Mouse (Mus musculus): ENCODE measurements around the gene Cdk14.
A peak's percentile ranks its signal among the peaks of the same experiment; 100 is the strongest.

The Cdk14 gene

GRCm38 (mm10) chr5:4894988-4895387, 525.1 kb downstream of the Cdk14 start:
- no peak for DNase-seq (ENCODE audit: low spot score)

- DNase-seq (ENCODE audit: low spot score): no peak
Measured at GRCm38 (mm10) chr5:4893852-4894207, 526.3 kb downstream of the Cdk14 start.

GRCm38 (mm10) chr5:4893206-4893851, 526.8 kb downstream of the Cdk14 start:
- no peak for DNase-seq (ENCODE audit: low spot score)

- DNase-seq (ENCODE audit: low spot score): no peak
Measured at GRCm38 (mm10) chr5:4892734-4893133, 527.4 kb downstream of the Cdk14 start.

DNA sequence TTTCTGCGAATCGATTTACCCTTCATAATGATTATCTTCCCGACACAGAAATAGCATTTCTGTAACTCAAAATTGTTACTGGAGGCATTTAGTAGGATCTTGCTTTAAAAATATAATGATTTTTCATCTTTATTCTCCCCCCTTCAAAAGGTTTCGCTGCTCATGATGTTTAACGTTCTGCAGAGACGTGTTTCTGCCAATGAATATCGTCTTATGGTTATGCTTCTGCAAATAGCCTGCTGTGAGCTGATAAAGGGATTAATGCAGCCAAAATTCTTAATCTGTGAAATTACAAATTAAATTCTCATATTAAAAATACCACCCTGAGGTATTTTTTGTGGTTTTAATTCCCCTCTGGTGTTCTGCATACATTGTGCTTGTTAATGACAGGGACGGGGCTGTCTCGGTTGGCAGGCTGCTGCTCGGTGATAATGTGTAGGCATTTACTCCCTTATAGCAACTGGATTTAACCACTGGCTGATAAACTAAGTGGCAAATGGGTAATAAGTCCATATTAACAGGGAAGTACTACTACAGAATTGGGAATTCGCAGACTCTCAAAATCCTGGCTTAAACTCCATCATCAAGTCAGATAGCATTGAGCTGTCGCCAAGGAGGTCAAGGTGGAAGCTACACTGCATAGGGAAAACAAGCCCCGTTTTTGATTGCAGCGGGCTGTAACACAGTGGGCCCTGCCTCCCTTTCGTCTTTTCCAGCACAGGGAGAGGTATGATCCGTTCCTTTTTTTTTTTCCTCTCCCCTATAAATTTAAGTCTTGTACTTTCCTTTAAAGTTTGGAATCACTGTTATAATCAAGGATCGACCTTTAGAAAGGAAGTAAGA, 528.0 kb downstream of the Cdk14 start:
- no peak for DNase-seq (ENCODE audit: low spot score)

DNA sequence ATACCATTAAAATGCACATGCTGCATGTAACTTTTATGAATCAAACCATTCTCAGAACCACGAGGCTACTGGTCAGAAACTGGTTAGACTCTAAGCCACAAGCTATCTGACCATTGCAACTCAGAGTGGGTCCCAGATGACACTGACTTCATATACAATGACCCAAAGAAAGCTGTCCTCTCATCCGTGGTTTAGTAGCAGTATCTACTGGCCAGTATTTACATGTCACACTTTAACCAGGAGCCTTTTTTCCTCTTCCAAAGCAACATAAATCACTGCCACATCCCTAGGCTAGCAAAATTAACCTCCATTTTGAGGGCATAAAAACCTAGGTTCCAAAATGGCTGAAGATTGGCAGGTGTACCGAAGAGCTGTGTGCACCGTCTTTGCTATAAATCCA, 533.0 kb downstream of the Cdk14 start:
- DNase-seq (ENCODE audit: low spot score): no peak

- DNase-seq (ENCODE audit: low spot score): no peak
Measured at GRCm38 (mm10) chr5:4882841-4883240, 537.3 kb downstream of the Cdk14 start.

GRCm38 (mm10) chr5:4880331-4880730, 539.8 kb downstream of the Cdk14 start:
- peak; percentile 79 for DNase-seq (ENCODE audit: low spot score)

GRCm38 (mm10) chr5:4878934-4879333, 541.2 kb downstream of the Cdk14 start:
- DNase-seq (ENCODE audit: low spot score): no peak

DNA sequence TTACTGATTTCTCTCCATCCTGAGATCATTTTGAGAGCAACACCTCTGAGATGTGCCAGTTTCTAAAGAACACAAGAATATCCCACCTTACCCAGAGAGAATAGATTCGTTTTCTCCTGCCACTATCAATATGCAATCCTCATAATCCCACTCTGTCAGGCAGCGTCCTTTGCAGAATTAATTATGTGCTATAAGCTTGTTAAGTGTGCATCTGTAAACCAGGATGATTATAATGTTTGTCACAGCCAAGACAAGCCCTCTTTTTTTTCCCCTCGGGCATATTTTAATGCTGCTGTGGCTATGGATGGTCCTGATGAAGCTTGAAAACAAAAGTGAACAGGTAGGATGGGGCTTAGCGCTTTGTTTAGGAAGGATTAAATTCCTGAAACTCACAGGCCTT, 542.5 kb downstream of the Cdk14 start:
- no peak for DNase-seq (ENCODE audit: low spot score)

DNA sequence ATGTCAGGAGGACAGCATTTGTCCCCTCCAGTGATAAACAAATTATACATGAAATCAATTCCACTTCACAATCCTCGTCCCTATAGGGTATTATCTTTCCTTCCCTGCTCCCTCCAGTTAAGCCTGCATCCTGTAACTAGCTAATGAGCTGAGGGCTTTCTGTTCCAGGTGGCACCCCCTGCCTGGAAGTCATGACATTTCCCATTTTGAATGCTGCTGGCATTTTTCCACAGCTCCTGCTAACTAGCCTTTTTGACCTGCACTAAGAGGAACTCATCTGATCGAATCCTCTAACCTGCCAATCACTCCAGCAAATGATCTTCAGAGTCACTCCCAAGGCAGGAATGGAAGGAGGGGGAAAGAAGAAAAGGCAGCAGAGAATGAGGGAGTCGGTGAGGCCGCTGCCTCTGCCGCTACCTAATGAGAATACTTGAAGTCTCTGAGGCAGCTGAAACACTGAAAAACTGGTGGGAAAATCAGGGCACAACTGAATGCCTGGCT, 542.9 kb downstream of the Cdk14 start:
- no peak for DNase-seq (ENCODE audit: low spot score)

GRCm38 (mm10) chr5:4876653-4877091, 543.4 kb downstream of the Cdk14 start:
- no peak for DNase-seq (ENCODE audit: low spot score)

DNA sequence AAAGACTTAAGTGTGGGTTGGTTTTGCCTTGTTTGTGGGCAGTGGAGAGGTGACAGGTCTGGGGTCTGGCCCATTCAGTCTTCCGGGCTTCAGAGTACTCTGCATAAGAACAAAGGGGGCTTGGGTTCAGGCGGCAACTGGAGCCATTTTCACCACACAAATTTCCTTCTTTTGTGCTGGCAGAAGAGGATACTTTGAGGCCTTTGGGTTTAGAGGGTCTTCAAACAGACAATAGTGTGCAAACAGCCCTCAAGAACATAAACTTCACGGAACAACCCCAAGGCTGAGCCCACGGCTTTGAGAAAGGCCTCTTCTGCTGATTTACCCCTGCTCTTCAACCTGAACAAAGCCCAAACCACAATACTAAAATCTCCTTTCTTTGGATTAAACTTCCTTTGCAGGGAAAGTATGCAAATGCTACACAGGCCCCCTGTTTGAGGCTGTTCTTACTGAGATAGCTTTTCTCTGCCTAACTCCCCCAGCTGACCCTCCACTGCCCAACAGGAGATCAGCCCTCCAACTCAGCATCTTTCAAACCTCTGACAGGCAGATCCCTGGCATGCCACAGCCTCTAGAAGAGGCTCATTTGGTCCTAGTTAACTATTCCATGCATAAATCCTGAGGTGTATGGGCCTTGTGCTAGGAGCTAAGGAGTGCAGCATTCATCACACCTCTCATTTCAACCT, 549.9 kb downstream of the Cdk14 start:
- no peak for DNase-seq (ENCODE audit: low spot score)

DNA sequence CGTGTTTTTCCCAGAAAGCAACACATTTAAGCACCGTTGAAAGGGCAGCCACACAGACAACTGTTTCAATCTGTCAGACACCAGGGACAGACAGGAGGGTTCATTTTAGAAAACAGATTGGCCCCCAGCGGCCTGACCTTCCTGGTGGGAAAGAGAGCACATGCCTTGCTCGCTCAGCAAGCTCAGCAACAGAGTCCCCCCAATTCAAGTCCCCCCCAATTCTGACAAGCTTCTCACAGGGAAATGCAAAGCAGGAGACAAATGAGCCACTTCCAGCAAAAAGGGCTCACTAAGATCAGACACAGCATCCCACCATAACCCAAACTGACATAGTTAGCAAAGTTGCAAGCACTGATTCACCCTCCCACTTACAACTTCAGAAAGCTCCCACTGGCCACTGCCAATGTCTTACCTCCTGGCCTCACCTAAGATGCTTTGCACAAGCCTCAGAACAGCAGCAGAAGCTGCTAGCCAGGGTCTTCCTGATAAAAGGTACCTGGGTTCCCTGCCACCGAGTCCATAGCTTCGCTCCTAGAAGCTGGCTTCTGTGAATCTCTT, 551.5 kb downstream of the Cdk14 start:
- DNase-seq (ENCODE audit: low spot score): no peak

GRCm38 (mm10) chr5:4867849-4868562, 552.1 kb downstream of the Cdk14 start:
- DNase-seq (ENCODE audit: low spot score): no peak

DNA sequence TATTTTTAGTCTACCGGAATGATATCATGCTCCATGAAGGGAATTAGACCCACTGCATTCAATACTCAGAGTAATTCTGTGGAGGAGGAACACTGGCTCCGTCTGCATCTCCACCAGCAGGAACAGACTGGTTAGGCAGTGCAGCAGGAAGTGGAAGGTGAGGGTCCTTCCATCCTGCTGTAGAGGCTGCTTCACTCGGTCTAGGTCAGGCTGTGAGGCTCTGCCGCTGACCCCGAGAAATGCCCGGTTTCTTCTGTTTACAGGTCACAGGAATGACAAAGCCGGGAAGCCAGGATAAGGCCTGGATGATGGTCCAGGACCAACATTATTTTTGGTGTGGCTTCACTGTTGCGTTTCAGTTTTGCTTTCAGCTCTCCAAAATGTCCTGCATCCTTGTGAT, 553.2 kb downstream of the Cdk14 start:
- no peak for DNase-seq (ENCODE audit: low spot score)

GRCm38 (mm10) chr5:4866099-4866498, 554.0 kb downstream of the Cdk14 start:
- no peak for DNase-seq (ENCODE audit: low spot score)

GRCm38 (mm10) chr5:4861592-4861991, 558.5 kb downstream of the Cdk14 start:
- no peak for DNase-seq (ENCODE audit: low spot score)

DNA sequence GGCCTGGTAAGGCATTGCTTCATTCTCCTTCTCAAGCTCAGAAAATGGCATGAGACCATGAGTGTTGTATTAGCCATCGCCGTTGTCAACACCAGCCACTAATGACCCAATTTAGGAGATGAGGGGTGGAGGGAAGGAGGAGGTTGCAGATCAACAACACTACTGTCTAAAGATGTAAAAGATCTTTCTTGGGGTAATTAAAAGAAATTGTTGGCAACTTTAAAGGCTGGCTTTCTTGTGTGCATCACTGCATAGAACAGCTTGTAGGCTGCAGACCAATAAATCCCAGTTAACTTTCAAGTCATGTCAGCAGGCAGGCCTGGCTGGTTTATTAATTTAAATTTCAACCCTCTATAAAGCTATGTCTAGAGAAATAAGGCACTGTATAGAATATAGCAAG, 559.0 kb downstream of the Cdk14 start:
- no peak for DNase-seq (ENCODE audit: low spot score)

DNA sequence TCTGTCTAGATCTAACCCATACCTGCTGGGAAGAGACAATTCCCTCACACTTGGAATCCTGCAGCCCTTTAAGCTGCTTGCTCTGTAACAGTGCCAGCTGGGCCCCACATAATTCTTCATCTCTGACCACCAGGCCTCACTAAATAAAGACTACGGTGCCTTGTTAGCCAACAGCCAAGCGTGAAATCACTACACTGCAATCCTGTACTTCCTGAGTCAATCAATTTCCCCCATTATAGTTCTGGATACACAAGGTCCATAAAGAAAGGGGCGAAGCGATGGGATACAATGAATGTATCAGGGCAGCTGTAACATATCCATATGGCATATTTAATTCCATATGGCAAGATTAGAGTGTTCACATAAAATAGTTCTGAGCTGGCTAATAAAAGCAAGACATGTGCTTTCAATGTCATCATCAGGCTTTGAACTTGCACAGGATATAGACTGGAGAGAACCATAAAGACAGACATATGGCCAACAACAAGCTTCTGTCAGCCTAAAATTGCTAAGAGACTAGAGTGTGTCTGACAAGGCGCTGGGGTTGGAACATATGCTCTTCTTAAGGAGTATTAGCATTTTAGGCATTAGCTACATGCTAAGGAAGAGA, 562.0 kb downstream of the Cdk14 start:
- no peak for DNase-seq (ENCODE audit: low spot score)

DNA sequence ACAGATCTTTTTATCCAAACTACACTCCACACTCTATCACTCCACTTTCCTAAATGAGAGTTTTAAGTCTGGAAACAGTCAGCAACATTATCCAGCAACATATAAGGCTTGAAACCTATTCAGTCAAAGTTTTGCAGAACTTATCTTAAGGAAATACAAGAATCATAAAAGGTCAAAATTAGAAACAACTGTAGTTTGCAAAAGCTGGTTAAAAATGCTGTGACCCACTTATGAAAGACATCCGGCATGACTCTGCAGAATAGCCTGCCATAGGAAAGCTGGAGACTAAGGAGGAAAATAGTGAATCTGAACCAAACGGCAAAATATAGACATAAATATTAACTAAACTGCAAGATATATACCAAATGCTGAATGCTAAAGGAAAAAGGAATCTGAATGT, 566.6 kb downstream of the Cdk14 start:
- no peak for DNase-seq (ENCODE audit: low spot score)

Measured in adipocyte (in vitro differentiated cells).